Mouse (Mus musculus) midbrain, embryonic 15.5 days (tissue): ENCODE results near the gene Afap1. TPM values are rescaled to one million over a fixed set of nuclear protein-coding genes. Genes with fewer than 3 reads are reported as not detected.

Source experiments
- ATAC-seq: fragments of 200-750 bp; cut with Nextera tagmentation; replicated peaks from 2 replicates; pipeline ENCODE4 v1.8.0; 2017; ENCODE audit warnings: moderate TSS enrichment
- H3K27ac ChIP-seq: fragments of 300-500 bp; sonication (generic); 2 replicates; pipeline ENCODE4 v1.5.1; 2015; ENCODE audit warnings: mild to moderate bottlenecking, inconsistent platforms
- H3K27me3 ChIP-seq: fragments of 300-500 bp; sonication (generic); replicated peaks from 2 replicates; pipeline ENCODE4 v1.6.1; 2015; ENCODE audit warnings: inconsistent platforms
- H3K36me3 ChIP-seq: fragments of 300-500 bp; sonication (generic); replicated peaks from 2 replicates; pipeline ENCODE4 v1.6.1; 2015; ENCODE audit warnings: inconsistent platforms
- H3K4me1 ChIP-seq: fragments of 300-500 bp; sonication (generic); 2 replicates; pipeline ENCODE4 v1.6.1; 2015; ENCODE audit warnings: inconsistent platforms
- H3K4me2 ChIP-seq: fragments of 300-500 bp; sonication (generic); 2 replicates; pipeline ENCODE4 v1.6.1; 2015; ENCODE audit warnings: inconsistent platforms, mild to moderate bottlenecking, moderate library complexity
- H3K4me3 ChIP-seq: fragments of 300-500 bp; sonication (generic); 2 replicates; pipeline ENCODE4 v1.5.1; 2015; ENCODE audit warnings: mild to moderate bottlenecking, inconsistent platforms
- H3K9ac ChIP-seq: fragments of 300-500 bp; sonication (generic); 2 replicates; pipeline ENCODE4 v1.6.1; 2015; ENCODE audit warnings: mild to moderate bottlenecking, inconsistent platforms
- H3K9me3 ChIP-seq: fragments of 300-500 bp; sonication (generic); 2 replicates; pipeline ENCODE4 v1.6.1; 2016; ENCODE audit warnings: inconsistent platforms
- WGBS: fragments of 180-500 bp; shearing (Covaris S2); methylation state at CpG from one replicate; pipeline ENCODE4 v1.1.7; 2015; ENCODE audit warnings: mixed read lengths; 5-methylcytosine and 5-hydroxymethylcytosine counted together
- polyA plus RNA-seq: library from polyadenylated mRNA; unstranded; fragments of >200 nt; fragmentation: Nextera tagmentation; extraction: Ambion mirVana; gene quantifications from 2 replicates; pipeline ENCODE4 v1.2.1, GENCODE M21; 2015

Afap1 gene
- polyA plus RNA-seq, 1 experiment from 2014 or later = 76.9 TPM

DNA sequence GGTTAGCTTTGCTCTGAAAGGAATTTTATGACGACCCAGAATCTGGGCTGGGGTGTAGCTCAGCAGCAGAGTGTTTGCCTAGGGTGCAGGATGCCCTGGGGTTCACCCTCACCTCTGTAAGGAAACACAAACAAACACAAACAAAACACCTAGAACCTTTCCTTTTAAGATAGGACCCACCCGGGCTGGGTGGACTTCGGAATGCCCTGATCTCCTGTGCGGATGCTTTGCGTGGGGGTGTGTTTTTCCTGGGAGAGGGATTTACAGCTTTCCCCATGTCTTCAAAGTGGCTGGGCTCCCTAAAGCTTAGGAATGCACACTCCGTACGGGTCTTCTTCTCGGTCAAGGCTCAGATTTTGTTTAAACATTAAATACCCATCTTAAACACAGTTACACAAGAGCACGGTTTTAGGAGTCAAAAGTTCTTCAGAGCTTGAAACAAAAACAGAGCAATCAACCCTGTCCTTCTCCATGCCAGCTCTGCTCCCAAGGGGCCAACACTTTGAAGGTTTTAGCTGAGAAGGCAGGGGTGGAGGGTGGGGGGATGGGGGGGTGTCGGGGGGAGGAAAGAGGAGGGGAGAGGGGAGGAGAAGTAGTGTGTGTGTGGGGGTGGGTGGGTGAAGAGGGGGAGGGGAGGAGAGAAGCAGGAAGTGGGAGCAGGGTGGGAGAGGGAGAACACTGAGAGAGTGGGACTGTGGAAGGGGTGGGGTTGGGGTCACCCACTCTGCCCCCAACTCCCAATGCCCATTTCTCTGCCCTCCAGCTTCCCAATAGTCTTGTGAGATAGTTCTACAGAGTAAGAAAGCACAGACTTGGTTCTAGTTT, 7.5 kb downstream of the Afap1 start:
- Histone ChIP-seq H3K4me3 (no peak overlapping the region), H3K27me3 (no peaks in the 10 kb centered on the region), H3K9me3 (no peaks in the 10 kb centered on the region), H3K9ac (no peak overlapping the region), H3K27ac (no peak overlapping the region), H3K4me1 (peaks cover 72% of the 10 kb centered on the region), H3K36me3 (no peaks in the 10 kb centered on the region), H3K4me2 (no peak overlapping the region)
- WGBS = 15% methylated on average over 10 of the region's 10 CpGs
- no peak for ATAC-seq

GRCm38 (mm10) chr5:35901226-35901809, 8.2 kb downstream of the Afap1 start:
- Histone ChIP-seq H3K4me3 (no peak overlapping the region), H3K4me2 (peak overlapping the region; percentile 12; the same call in 1 of the 2 replicates), H3K27me3 (no peaks in the 10 kb centered on the region), H3K36me3 (no peaks in the 10 kb centered on the region), H3K27ac (no peak overlapping the region), H3K4me1 (peaks cover 67% of the 10 kb centered on the region), H3K9me3 (no peaks in the 10 kb centered on the region), H3K9ac (no peak overlapping the region)
- WGBS = 42% methylated on average over 12 of the region's 12 CpGs
- 0 out of 2 replicates have a peak, but pooled peaks have one; percentile 35 for ATAC-seq

- Histone ChIP-seq H3K27ac (no peak overlapping the region), H3K4me3 (no peak overlapping the region), H3K4me2 (no peak overlapping the region), H3K9me3 (no peaks in the 10 kb centered on the region), H3K27me3 (no peaks in the 10 kb centered on the region), H3K36me3 (no peaks in the 10 kb centered on the region), H3K4me1 (peaks cover 71% of the 10 kb centered on the region), H3K9ac (no peak overlapping the region)
- 67% methylated on average over 8 of the region's 8 CpGs for WGBS
- ATAC-seq = no peak
Observed at GRCm38 (mm10) chr5:35903456-35903855, 10.3 kb downstream of the Afap1 start.

- 43% methylated on average over 8 of the region's 8 CpGs for WGBS
Observed at GRCm38 (mm10) chr5:35905283-35905682, 12.2 kb downstream of the Afap1 start.

GRCm38 (mm10) chr5:35907090-35907489, 14.0 kb downstream of the Afap1 start:
- no peaks in the 10 kb centered on the region for H3K36me3 ChIP-seq
- H3K4me1 ChIP-seq = peaks cover 61% of the 10 kb centered on the region
- WGBS = 84% methylated on average over 4 of the region's 4 CpGs
- H3K9ac ChIP-seq = no peak overlapping the region
- H3K27ac ChIP-seq = no peak overlapping the region
- H3K27me3 ChIP-seq = no peaks in the 10 kb centered on the region
- no peak for ATAC-seq
- no peaks in the 10 kb centered on the region for H3K9me3 ChIP-seq
- H3K4me2 ChIP-seq = no peak overlapping the region
- H3K4me3 ChIP-seq = no peak overlapping the region

More at GRCm38 (mm10) chr5:35905283-35905682, 12.2 kb downstream of the Afap1 start:
- peaks cover 74% of the 10 kb centered on the region for H3K4me1 ChIP-seq
- ATAC-seq = no peak
- H3K9me3 ChIP-seq = no peaks in the 10 kb centered on the region
- H3K27me3 ChIP-seq = no peaks in the 10 kb centered on the region
- no peak overlapping the region for H3K27ac ChIP-seq
- H3K4me3 ChIP-seq = no peak overlapping the region
- no peak overlapping the region for H3K4me2 ChIP-seq
- no peak overlapping the region for H3K9ac ChIP-seq
- H3K36me3 ChIP-seq = no peaks in the 10 kb centered on the region

GRCm38 (mm10) chr5:35907633-35908426, 14.7 kb downstream of the Afap1 start:
- Histone ChIP-seq H3K9me3 (no peaks in the 10 kb centered on the region), H3K4me2 (peak overlapping the region; percentile 20; the same call in 1 of the 2 replicates), H3K27ac (peak overlapping the region; percentile 75), H3K36me3 (no peaks in the 10 kb centered on the region), H3K4me1 (peaks cover 61% of the 10 kb centered on the region), H3K27me3 (no peaks in the 10 kb centered on the region), H3K4me3 (no peak overlapping the region), H3K9ac (no peak overlapping the region)
- peak; percentile 82 for ATAC-seq
- WGBS = 20% methylated on average over 15 of the region's 15 CpGs

- Histone ChIP-seq H3K4me1 (peaks cover 59% of the 10 kb centered on the region), H3K36me3 (no peaks in the 10 kb centered on the region), H3K4me3 (no peak overlapping the region), H3K27ac (peak overlapping the region; percentile 75), H3K9ac (no peak overlapping the region), H3K27me3 (no peaks in the 10 kb centered on the region), H3K4me2 (0 out of 2 replicates have a peak overlapping the region, but pooled peaks have one; percentile 20), H3K9me3 (no peaks in the 10 kb centered on the region)
- 62% methylated on average over 13 of the region's 13 CpGs for WGBS
- no peak for ATAC-seq
Observed at GRCm38 (mm10) chr5:35908626-35909443, 15.7 kb downstream of the Afap1 start.

- Histone ChIP-seq H3K27me3 (no peaks in the 10 kb centered on the region), H3K9me3 (no peaks in the 10 kb centered on the region), H3K4me3 (no peak overlapping the region), H3K9ac (no peak overlapping the region), H3K36me3 (no peaks in the 10 kb centered on the region), H3K27ac (peak overlapping the region; percentile 46; the same call in 1 of the 2 replicates), H3K4me1 (peaks cover 48% of the 10 kb centered on the region), H3K4me2 (no peak overlapping the region)
- ATAC-seq = no peak
- WGBS = 61% methylated on average over 12 of the region's 12 CpGs
Observed at GRCm38 (mm10) chr5:35915629-35916300, 22.6 kb downstream of the Afap1 start.

DNA sequence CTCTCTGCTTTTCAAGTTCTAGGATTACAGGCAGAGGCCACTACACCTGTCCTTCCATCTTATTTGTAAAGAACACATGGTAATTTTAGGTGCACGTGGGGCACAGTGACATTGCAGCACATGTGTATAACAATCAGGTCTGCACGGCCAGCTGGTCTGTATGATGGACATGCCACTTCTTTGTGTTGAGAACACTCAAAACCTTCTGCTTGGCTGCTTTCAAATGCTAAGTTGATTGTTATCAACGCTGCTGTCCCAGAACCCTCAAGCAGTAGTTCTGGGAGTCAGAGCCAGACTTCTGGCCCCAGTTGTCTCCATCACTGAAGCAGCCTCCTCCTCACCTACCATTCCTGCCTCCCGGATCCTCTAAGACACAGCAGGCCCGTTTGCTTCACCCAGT, 23.5 kb downstream of the Afap1 start:
- no peak overlapping the region for H3K4me3 ChIP-seq
- H3K4me1 ChIP-seq = peaks cover 57% of the 10 kb centered on the region

DNA sequence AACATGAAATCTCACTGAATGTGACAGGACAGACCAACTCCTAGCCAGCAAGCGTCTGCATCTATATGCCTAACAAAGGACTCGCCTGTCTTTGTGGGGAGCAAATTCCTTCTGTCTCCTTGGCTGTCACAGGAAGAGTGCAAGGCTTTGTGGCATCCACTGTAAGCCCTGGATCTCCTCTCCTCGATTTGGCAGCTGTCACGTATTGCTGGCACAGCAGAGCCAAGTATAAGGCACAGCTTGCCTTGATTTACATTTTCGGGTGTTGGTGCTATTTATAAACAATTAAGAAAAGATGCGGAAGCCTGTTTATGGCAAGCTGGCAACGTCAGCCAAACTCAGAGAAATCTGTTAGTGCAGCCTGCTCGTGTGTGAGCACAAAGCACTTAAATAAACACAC, 25.3 kb downstream of the Afap1 start:
- 18% methylated on average over 8 of the region's 8 CpGs for WGBS
- ATAC-seq = peak; percentile 49
- H3K27ac ChIP-seq = peak overlapping the region; percentile 76

More for the DNA sequence above, 23.5 kb downstream of the Afap1 start:
- H3K4me2 ChIP-seq = no peak overlapping the region
- no peak overlapping the region for H3K27ac ChIP-seq
- no peaks in the 10 kb centered on the region for H3K36me3 ChIP-seq
- no peaks in the 10 kb centered on the region for H3K27me3 ChIP-seq
- no peak for ATAC-seq
- no peaks in the 10 kb centered on the region for H3K9me3 ChIP-seq
- no peak overlapping the region for H3K9ac ChIP-seq
- WGBS = 37% methylated on average over 5 of the region's 5 CpGs

GRCm38 (mm10) chr5:35920076-35920475, 27.0 kb downstream of the Afap1 start:
- Histone ChIP-seq H3K4me2 (no peak overlapping the region), H3K27ac (peak overlapping the region; percentile 76; the same call in 1 of the 2 replicates), H3K27me3 (no peaks in the 10 kb centered on the region), H3K4me1 (peaks cover 81% of the 10 kb centered on the region), H3K9ac (no peak overlapping the region), H3K36me3 (no peaks in the 10 kb centered on the region), H3K9me3 (no peaks in the 10 kb centered on the region), H3K4me3 (no peak overlapping the region)
- no peak for ATAC-seq
- 24% methylated on average over 4 of the region's 4 CpGs for WGBS

More for the DNA sequence above, 25.3 kb downstream of the Afap1 start:
- Histone ChIP-seq H3K4me2 (no peak overlapping the region), H3K36me3 (no peaks in the 10 kb centered on the region), H3K9me3 (no peaks in the 10 kb centered on the region), H3K9ac (no peak overlapping the region; the same call in 1 of the 2 replicates), H3K4me3 (no peak overlapping the region), H3K27me3 (no peaks in the 10 kb centered on the region), H3K4me1 (peaks cover 70% of the 10 kb centered on the region)
